Comparison of ENCODE assay signal across 12 mouse cellular contexts in the genomic region with DNA sequence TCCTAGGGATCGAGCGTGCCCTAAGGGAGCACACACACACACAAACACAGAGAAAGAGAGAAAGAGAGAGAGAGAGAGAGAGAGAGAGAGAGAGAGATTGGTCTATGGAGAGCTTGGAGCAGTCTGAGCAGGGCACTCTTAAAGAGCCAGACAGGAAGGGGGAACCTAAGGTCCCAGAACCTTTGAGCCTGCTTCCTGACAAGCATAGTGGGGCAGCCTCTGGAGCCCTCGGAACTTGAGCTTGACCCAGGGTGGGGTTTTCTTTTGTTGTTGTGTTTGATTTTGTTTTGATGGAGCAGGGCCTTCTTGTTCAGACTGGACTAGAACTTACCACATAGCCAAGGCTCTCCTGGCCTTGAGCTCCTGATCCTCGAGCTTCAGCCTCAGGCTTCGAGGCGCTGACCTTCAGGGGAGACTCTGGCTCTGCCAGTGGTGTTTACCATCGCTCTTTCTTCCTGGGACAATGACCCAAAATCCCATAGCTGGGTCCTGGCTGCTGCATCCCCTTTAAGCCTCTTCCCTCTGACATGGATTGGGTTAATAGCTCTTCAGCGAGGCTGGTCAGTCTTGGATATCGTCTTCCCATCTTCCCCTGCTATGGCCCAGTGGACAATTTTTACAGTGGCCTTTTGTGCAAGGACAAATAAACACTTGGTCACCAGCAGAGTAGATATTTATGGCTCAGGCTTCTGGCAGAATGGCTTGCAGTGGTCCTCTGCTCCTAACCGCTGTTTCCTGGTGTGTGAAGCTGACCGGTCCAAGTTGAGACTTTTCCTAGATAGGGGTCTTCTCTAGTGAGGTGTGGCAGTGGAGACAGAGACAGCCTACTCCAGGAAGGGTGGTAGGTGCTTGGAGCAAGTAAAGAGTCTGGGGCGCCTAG.
DNase-seq lines count a peak whose midpoint lies in the region; ATAC-seq and TF ChIP-seq lines count a peak whose summit lies in the region.
"Had no signal": no experiment of that assay in that cellular context is flagged by ENCODE, and none has a peak within 500 bp of the region (broad histone marks: within the 10 kb centered on the region; RNA-seq: fewer than 3 reads in every experiment).

No protein-coding gene starts in this region.

- H3K4me2 ChIP-seq in heart, embryonic 11.5 days = no peak overlapping the region
- no peak overlapping the region for H3K4me2 ChIP-seq in neural tube, embryonic 13.5 days
- no peak overlapping the region for H3K4me2 ChIP-seq in kidney, postnatal 0 days (ENCODE audit: low read length)
- no peak overlapping the region for H3K4me2 ChIP-seq in stomach, embryonic 16.5 days (ENCODE audit: low read depth, low read length)

- intact Hi-C loops in heart, postnatal 36 days (cut with DNase I) = loop anchor here (1.0 kb wide), 1 partner anchor 27 kb away; no protein-coding TSS in a partner anchor
- intact Hi-C loops in left cerebral cortex, postnatal 4 days (cut with DNase I) = no loop called here

- WGBS in heart, embryonic 11.5 days (ENCODE audit: insufficient replicate concordance) = 48% methylated on average over 12 of the region's 12 CpGs
- 53% methylated on average over 12 of the region's 12 CpGs for WGBS in neural tube, embryonic 13.5 days
- WGBS in kidney, postnatal 0 days = 33% methylated on average over 12 of the region's 12 CpGs
- 52% methylated on average over 11 of the region's 12 CpGs for WGBS in stomach, embryonic 16.5 days

- no peak for DNase-seq in heart, postnatal 36 days
- DNase-seq in neural tube, embryonic 10.5 days (ENCODE audit: extremely low spot score, low spot score) = no peak
- no peak for DNase-seq in kidney, postnatal 0 days (ENCODE audit: low spot score)
- DNase-seq in left cerebral cortex, postnatal 4 days = no peak
- no peak for DNase-seq in right cerebral cortex, postnatal 25 days

- H3K9me3 ChIP-seq in heart, embryonic 11.5 days (replicated peaks; ENCODE audit: control insufficient read depth, low read length) = no peaks in the 10 kb centered on the region
- no peaks in the 10 kb centered on the region for H3K9me3 ChIP-seq in neural tube, embryonic 13.5 days
- H3K9me3 ChIP-seq in kidney, postnatal 0 days (replicated peaks; ENCODE audit: low read length) = no peaks in the 10 kb centered on the region
- no peaks in the 10 kb centered on the region for H3K9me3 ChIP-seq in stomach, embryonic 16.5 days (replicated peaks; ENCODE audit: control insufficient read depth, low read length)
- H3K9me3 ChIP-seq: megakaryocyte, embryonic 14.5 days had no signal

- no peaks in the 10 kb centered on the region for H3K36me3 ChIP-seq in heart, embryonic 11.5 days (ENCODE audit: control insufficient read depth, insufficient read depth, low read length)
- H3K36me3 ChIP-seq in neural tube, embryonic 13.5 days = no peaks in the 10 kb centered on the region
- no peaks in the 10 kb centered on the region for H3K36me3 ChIP-seq in kidney, postnatal 0 days (ENCODE audit: insufficient read depth, low read length)
- H3K36me3 ChIP-seq in stomach, embryonic 16.5 days (ENCODE audit: control insufficient read depth, insufficient read depth, low read length) = no peaks in the 10 kb centered on the region

- no peaks in the 10 kb centered on the region for H3K27me3 ChIP-seq in heart, embryonic 11.5 days (ENCODE audit: control insufficient read depth, insufficient read depth, low read length)
- no peaks in the 10 kb centered on the region; the same call in 1 of the 2 replicates for H3K27me3 ChIP-seq in neural tube, embryonic 13.5 days
- H3K27me3 ChIP-seq in kidney, postnatal 0 days (ENCODE audit: insufficient read depth, low read length) = no peaks in the 10 kb centered on the region
- no peaks in the 10 kb centered on the region for H3K27me3 ChIP-seq in stomach, embryonic 16.5 days (ENCODE audit: control insufficient read depth, insufficient read depth, low read length)

- no peak overlapping the region for H3K9ac ChIP-seq in heart, embryonic 11.5 days (ENCODE audit: low read depth, low read length)
- H3K9ac ChIP-seq in neural tube, embryonic 13.5 days = no peak overlapping the region
- H3K9ac ChIP-seq in kidney, postnatal 0 days (ENCODE audit: low read depth, low read length) = no peak overlapping the region
- H3K9ac ChIP-seq in stomach, embryonic 16.5 days (ENCODE audit: low read length) = peak overlapping the region; percentile 46; the same call in 1 of the 2 replicates

- no peak for ATAC-seq in heart, embryonic 11.5 days (replicated peaks; ENCODE audit: insufficient number of reproducible peaks, low FRiP score, low TSS enrichment)
- no peak for ATAC-seq in neural tube, embryonic 13.5 days (ENCODE audit: low read depth)
- no peak for ATAC-seq in kidney, postnatal 0 days (replicated peaks; ENCODE audit: low FRiP score, low read depth)
- no peak for ATAC-seq in stomach, embryonic 16.5 days (ENCODE audit: insufficient read depth, low FRiP score)
- ATAC-seq: activated CD4-positive, CD25-positive, alpha-beta regulatory T cell, adult 4 months; forebrain, embryonic 14.5 days; inflammation-experienced regulatory T-cells, adult 6 months had no signal

- H3K27ac ChIP-seq in heart, embryonic 11.5 days (ENCODE audit: low read depth, low read length) = 0 out of 2 replicates have a peak overlapping the region, but pooled peaks have one; percentile 2
- H3K27ac ChIP-seq in neural tube, embryonic 13.5 days (replicated peaks) = 0 out of 2 replicates have a peak overlapping the region, but pooled peaks have one; percentile 61
- peak overlapping the region; percentile 97 for H3K27ac ChIP-seq in kidney, postnatal 0 days
- H3K27ac ChIP-seq in stomach, embryonic 16.5 days (ENCODE audit: low read length) = peak overlapping the region; percentile 89

- peaks cover 59% of the 10 kb centered on the region for H3K4me1 ChIP-seq in heart, embryonic 11.5 days (ENCODE audit: control insufficient read depth, insufficient read depth, low read length)
- peaks cover 82% of the 10 kb centered on the region for H3K4me1 ChIP-seq in neural tube, embryonic 13.5 days (replicated peaks)
- H3K4me1 ChIP-seq in kidney, postnatal 0 days (replicated peaks; ENCODE audit: insufficient read depth, low read length) = peaks cover 72% of the 10 kb centered on the region
- H3K4me1 ChIP-seq in stomach, embryonic 16.5 days (ENCODE audit: control insufficient read depth, insufficient read depth, low read length) = peaks cover 81% of the 10 kb centered on the region

- H3K4me3 ChIP-seq in heart, embryonic 11.5 days (ENCODE audit: low read depth, low read length) = no peak overlapping the region
- no peak overlapping the region for H3K4me3 ChIP-seq in neural tube, embryonic 13.5 days
- H3K4me3 ChIP-seq in kidney, postnatal 0 days (replicated peaks; ENCODE audit: low read depth, low read length) = no peak overlapping the region
- no peak overlapping the region for H3K4me3 ChIP-seq in stomach, embryonic 16.5 days (replicated peaks; ENCODE audit: low read length)
- H3K4me3 ChIP-seq: megakaryocyte, embryonic 14.5 days had no signal

- no peak for TF ChIP-seq CTCF in kidney, postnatal 0 days (IDR thresholded peaks at IDR 0.05; ENCODE audit: low read depth)

Comparison
In these comparisons a context has a peak if more than half of its experiments do, and no peak if none do; other contexts are left out.
1. H3K27ac ChIP-seq: peak in every context shown above with its lines; median percentile 97 in kidney, postnatal 0 days; 89 in stomach, embryonic 16.5 days; 61 in neural tube, embryonic 13.5 days; 2 in heart, embryonic 11.5 days.